Mouse (Mus musculus) liver, embryonic 14 days (tissue): ENCODE results near the gene Mgmt. TPM values are rescaled to one million over a fixed set of nuclear protein-coding genes. Genes with fewer than 3 reads are reported as not detected.

Experiments
- polyA plus RNA-seq: library from polyadenylated mRNA; depleted of rRNA; stranded (reverse); fragments of >200 nt; gene quantifications from 2 replicates; pipeline ENCODE4 v1.2.3, GENCODE M21; 2012; rRNA removed

Mgmt gene
- 1.2 and 1.5 TPM in 2 replicates for polyA plus RNA-seq

DNA sequence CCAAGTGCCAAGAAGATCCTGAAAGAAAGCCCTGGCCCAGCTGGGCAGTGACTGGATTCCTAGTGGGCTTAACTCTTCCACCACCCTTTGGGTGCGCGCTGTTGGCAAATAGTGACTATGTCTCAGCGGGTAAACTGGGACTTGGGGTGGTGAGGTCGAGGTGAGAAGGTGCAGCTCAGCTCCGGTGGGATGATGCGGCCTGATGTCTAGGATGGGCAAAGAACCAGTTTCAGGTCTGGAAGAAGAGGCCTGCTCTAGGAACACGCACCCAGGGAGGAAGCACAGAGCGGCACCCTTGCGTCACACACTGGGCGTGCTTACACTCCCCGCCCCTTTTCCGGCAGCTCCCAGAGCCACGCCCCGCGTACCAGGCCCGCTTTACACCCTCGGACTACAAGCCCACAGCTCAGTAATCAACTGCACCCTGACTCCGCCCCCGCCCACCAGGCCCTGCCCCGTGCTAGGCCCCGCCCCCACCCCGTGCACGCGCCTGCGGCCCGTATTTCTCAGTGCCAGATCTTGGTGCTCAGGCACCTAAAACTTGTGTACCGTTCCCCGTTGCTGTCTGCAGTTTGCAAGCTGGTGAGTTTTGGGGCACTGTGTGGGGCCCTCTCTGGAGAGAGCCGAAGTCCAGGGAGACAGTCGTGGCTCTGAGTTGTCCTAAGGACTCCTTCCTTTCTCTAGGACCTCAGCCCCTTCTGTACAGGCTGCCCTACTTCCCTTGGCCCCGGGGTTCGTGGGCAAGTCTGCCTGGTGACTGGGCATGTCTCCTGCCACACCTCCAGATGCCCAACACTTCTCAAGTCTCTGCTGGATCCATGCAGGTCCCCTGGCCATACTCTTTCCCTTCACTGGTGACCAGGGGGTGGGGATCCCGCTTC, at the start of gene Mgmt:
Gene Mgmt (plus strand): TSS at position 509 of the 881 bp plus-strand sequence.

